In genomic region chr13:30096536-30096935, GRCm38 (mm10) we compare ENCODE assay signal across 23 mouse cellular contexts. TPM values are rescaled to one million over a fixed set of nuclear protein-coding genes. Genes with fewer than 3 reads are reported as not detected.
DNase-seq lines count a peak whose midpoint lies in the region; ATAC-seq and TF ChIP-seq lines count a peak whose summit lies in the region.
"Had no signal": no experiment of that assay in that cellular context is flagged by ENCODE, and none has a peak within 500 bp of the region (broad histone marks: within the 10 kb centered on the region; RNA-seq: fewer than 3 reads in every experiment).

No protein-coding gene starts in this region.

- H3K27me3 ChIP-seq in kidney, postnatal 0 days (ENCODE audit: insufficient read depth, low read length) = no peaks in the 10 kb centered on the region
- H3K27me3 ChIP-seq: CH12.LX; embryonic facial prominence, embryonic 12.5 days; forebrain, embryonic 13.5 days; forebrain, embryonic 15.5 days; Patski had no signal

- H3K4me1 ChIP-seq in kidney, postnatal 0 days (replicated peaks; ENCODE audit: insufficient read depth, low read length) = no peaks in the 10 kb centered on the region
- H3K4me1 ChIP-seq: embryonic facial prominence, embryonic 12.5 days; forebrain, embryonic 13.5 days; forebrain, embryonic 15.5 days had no signal

- no peak for TF ChIP-seq CTCF in kidney, postnatal 0 days (IDR thresholded peaks at IDR 0.05; ENCODE audit: low read depth)

- no peak for ATAC-seq in kidney, postnatal 0 days (replicated peaks; ENCODE audit: low FRiP score, low read depth)
- ATAC-seq in monocyte, adult 5-6 weeks (replicated peaks; ENCODE audit: insufficient number of reproducible peaks, low FRiP score, low TSS enrichment, poor library complexity, severe bottlenecking) = no peak
- ATAC-seq: activated CD4-positive, CD25-positive, alpha-beta regulatory T cell, adult 4 months; CD4-positive, CD25-positive, alpha-beta regulatory T cell, adult 4 months; forebrain, embryonic 13.5 days; forebrain, embryonic 15.5 days; forebrain, postnatal 0 days had no signal

- H3K9me3 ChIP-seq in kidney, postnatal 0 days (replicated peaks; ENCODE audit: low read length) = no peaks in the 10 kb centered on the region
- H3K9me3 ChIP-seq: embryonic facial prominence, embryonic 12.5 days; forebrain, embryonic 13.5 days; forebrain, embryonic 15.5 days; G1E had no signal

- DNase-seq in embryo, embryonic 10 days (ENCODE audit: low spot score) = peak; percentile 56
- no peak for DNase-seq in embryo, embryonic 9.5 days (ENCODE audit: extremely low spot score)
- peak; percentile 14 for DNase-seq in kidney, postnatal 0 days (ENCODE audit: low spot score)
- no peak for DNase-seq in kidney, postnatal 36 days
- DNase-seq in embryo, embryonic 10.5 days (ENCODE audit: low spot score) = peak; percentile 68
- DNase-seq in mesoderm, embryonic 11.5 days (ENCODE audit: low read depth, low spot score) = peak; percentile 51
- DNase-seq: adrenal gland, adult 8-10 months; B cell, adult 2 months; cerebellum, adult 11-12 months; cerebellum, adult 2 months; cerebellum, adult 9-10 months; cerebellum, postnatal 10 days; cerebellum, postnatal 25 days; forebrain, postnatal 0 days had no signal

- H3K4me2 ChIP-seq in kidney, postnatal 0 days (ENCODE audit: low read length) = no peak overlapping the region
- H3K4me2 ChIP-seq: embryonic facial prominence, embryonic 12.5 days; forebrain, embryonic 13.5 days; forebrain, embryonic 15.5 days had no signal

- H3K27ac ChIP-seq in kidney, postnatal 0 days = no peak overlapping the region
- H3K27ac ChIP-seq: embryonic facial prominence, embryonic 12.5 days; forebrain, embryonic 13.5 days; forebrain, embryonic 15.5 days had no signal

- no peak overlapping the region for H3K9ac ChIP-seq in kidney, postnatal 0 days (ENCODE audit: low read depth, low read length)
- H3K9ac ChIP-seq: embryonic facial prominence, embryonic 12.5 days; forebrain, embryonic 13.5 days; forebrain, embryonic 15.5 days; forebrain, postnatal 0 days had no signal

- 59% methylated on average over 4 of the region's 4 CpGs for WGBS in kidney, postnatal 0 days

- no peaks in the 10 kb centered on the region for H3K36me3 ChIP-seq in kidney, postnatal 0 days (ENCODE audit: insufficient read depth, low read length)
- H3K36me3 ChIP-seq: embryonic facial prominence, embryonic 12.5 days; forebrain, embryonic 15.5 days; G1E had no signal

- H3K4me3 ChIP-seq in kidney, postnatal 0 days (replicated peaks; ENCODE audit: low read depth, low read length) = no peak overlapping the region
- H3K4me3 ChIP-seq: embryonic facial prominence, embryonic 12.5 days; forebrain, embryonic 13.5 days; forebrain, embryonic 15.5 days had no signal

RNA-seq across cellular contexts. Expression of gene Mboat1, which starts 39.8 kb away (rescaled TPM):
- 27.7 and 29.2 TPM in 2 replicates for polyA plus RNA-seq in kidney, postnatal 0 days (2015; fragmentation: Nextera tagmentation; extraction: Ambion mirVana)
- total RNA-seq in monocyte, adult 5-6 weeks (2017) = 7.6 to 22.8 TPM (median 13.8 TPM) in 3 replicates
- polyA plus RNA-seq: G1E had no signal

Comparison
In these comparisons a context has a peak if more than half of its experiments do, and no peak if none do; other contexts are left out.
1. DNase-seq: peak in embryo, embryonic 10 days (single experiment), kidney, postnatal 0 days (single experiment), embryo, embryonic 10.5 days (single experiment) and mesoderm, embryonic 11.5 days (single experiment); none in embryo, embryonic 9.5 days (single experiment) and kidney, postnatal 36 days (0 of 2).